Mouse (Mus musculus) naive thymus-derived CD4-positive, alpha-beta T cell, adult 2 months (primary cell): ENCODE measurements around the gene Acy3.
"Not testable (repeated sequence)": the region's sequence is repeated elsewhere in the genome, so short reads cannot be mapped to it uniquely, and the experiment has no call there.

Experiments
- DNase-seq: peaks from one replicate; pipeline ENCODE4 v3.0.0-alpha.2; 2011; ENCODE audit warnings: low read depth

The Acy3 gene

DNA sequence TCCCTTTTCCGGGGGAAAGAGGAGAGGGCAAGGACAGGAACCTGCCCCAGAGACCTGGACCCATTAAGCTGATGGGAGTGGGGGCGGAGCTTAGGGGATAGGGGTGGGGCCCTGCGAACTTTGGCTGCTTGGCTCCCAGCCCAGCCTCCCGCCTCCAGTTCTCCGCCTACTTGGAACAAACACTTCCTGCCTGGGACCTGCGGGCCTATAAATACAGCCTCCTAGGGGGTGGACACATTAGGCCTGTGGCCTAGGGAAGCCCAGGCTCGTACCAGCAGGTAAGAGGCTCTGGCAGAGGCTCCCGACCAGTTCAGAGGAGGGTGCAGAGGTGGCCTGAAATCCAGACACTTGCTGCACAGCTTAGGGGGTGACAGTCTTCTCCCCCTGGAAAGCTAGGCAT lies at the start of gene Acy3:
Gene Acy3, plus strand, starts transcription at position 237 of the 400 bp plus-strand sequence.
- DNase-seq: no peak

- DNase-seq: no peak
Measured at GRCm38 (mm10) chr19:3942315-3942714, 44.1 kb upstream of the Acy3 start.

DNA sequence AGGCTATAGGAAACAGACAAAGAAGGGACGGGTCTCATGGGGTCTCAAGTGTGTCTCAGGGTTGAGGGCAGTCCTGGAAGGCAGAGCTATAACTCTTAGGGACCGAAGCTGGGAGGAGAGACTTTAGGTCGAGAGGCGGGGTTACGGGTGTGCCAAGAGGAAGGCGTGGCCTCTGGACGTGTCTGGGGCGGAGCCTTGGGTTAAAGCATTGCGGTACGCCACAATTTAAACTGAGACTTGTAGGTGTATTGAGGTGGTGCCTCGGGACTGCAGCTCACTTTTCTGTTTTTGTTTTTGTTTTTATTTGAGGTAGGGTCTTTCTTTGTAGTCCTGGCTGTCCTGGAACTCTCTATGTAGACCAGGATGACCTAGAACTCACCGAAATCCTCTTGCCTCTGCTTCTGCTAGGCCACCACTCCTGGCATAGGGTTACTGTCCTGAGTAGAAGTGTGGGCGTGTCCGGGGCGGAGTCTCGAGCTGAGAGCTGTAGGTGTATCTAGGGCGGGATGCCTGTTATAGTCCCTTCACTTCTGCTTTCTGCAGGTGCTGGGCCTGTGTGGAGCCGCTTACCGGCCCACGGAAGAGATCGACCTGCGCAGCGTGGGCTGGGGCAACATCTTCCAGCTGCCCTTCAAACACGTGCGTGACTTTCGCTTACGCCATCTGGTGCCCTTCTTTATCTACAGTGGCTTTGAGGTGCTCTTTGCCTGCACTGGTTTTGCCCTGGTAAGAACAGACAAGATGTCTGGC lies 43.2 kb upstream of the Acy3 start:
- peak; percentile 78 for DNase-seq

GRCm38 (mm10) chr19:3945872-3946564 lies 40.4 kb upstream of the Acy3 start:
- peak; percentile 74 for DNase-seq

GRCm38 (mm10) chr19:3946715-3947114 lies 39.7 kb upstream of the Acy3 start:
- DNase-seq: peak; percentile 80

- DNase-seq: no peak
Measured at GRCm38 (mm10) chr19:3947813-3948212, 38.6 kb upstream of the Acy3 start.

- no peak for DNase-seq
Measured at GRCm38 (mm10) chr19:3948546-3948945, 37.8 kb upstream of the Acy3 start.

DNA sequence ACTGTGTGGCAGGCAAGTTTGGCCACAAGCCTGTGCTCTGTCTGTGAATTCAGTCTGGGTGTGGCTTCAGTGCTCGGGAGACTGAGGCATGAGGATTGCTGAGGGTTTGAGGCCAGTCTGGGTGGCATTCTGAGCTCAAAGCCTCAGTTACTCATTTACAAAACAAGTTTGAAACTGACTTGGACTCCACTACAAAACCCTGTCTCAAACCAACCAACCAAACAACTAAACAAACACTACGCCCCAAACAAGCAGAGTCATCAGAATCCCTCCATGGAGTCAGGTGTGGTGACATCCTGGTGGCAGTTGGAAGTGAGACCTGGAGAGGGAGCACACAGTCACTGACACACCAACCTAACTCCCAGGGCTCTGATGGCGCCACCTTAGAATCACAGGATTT lies 36.0 kb upstream of the Acy3 start:
- DNase-seq: no peak

- no peak for DNase-seq
Measured at GRCm38 (mm10) chr19:3951461-3951860, 34.9 kb upstream of the Acy3 start.

DNA sequence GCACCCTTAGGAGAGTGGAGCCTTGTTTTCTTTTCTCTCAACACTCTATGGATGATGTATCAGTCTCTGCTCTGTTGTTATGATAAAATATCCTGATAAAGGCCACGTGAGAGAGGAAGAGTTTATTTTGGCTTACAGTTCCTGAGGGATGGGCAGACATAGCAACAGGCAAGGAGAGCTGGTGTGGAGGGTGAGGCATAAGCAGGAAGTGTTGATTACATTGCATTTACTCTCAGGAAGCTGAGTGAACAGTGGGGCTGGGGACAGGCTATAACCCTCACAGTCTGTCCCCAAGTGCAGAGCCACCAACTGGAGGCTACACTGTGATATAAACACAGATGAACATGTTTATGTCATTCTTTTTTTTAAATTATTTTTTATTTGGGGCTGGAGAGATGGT lies 34.3 kb upstream of the Acy3 start:
- no peak for DNase-seq

DNA sequence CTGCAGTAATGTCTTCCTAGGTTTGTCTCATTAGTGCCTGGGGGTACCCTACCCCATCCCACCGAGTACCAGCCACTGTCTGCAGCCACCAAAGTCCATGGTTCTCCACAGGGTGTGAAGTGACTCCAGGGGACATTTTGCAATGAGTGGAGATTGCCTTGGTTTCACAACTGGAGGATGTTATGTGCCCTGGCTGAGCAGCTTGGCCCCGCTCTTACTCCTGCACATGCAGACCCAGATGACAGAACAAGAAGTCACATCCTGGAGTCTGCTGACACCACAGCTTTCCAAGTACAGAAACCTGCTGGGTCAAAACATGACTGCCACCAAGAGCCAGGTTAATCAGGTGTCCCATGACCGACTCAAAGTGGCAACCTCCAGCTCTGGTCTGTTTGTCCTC lies 31.3 kb upstream of the Acy3 start:
- no peak for DNase-seq

GRCm38 (mm10) chr19:3955804-3956203 lies 30.6 kb upstream of the Acy3 start:
- DNase-seq: no peak

DNA sequence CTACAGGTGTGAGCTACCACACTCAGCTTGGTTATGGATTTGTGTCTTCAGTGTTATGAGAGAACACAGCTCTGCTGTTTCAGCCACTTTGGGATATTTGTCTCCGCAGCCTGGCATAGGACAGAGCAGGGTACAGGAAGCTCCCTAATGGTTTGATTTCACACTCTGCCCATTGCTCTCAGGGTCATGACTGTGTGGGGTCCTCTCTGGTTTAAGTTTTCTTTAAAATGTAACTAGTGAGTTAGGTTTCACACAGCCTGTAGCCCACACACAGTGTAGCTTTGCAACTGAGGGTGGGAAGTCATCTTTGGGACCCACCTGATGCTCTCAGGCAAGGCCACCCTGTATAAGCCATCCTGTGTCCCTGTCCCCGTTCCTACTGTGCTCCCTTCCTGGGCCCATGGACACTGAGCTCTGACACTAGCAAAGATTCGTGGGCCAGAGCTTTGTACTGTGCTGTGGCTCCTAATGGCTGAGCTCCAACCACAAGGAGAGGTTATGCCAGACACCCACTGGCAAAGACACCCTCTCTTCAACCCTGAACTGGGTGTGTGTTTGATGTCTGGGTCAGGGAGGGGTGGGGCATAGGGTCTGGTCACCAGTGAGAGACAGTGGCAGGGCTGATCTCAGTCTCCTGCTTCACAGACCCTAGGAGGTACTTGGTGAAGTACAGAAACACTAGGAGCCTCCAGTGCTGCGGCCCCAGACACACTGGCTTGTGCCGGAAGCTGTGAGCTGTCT lies 28.9 kb upstream of the Acy3 start:
- not testable (repeated sequence) for DNase-seq

GRCm38 (mm10) chr19:3958470-3958869 lies 27.9 kb upstream of the Acy3 start, which contains the start of gene Aldh3b3:
Gene Aldh3b3 (plus strand): TSS chr19:3958645.
- no peak for DNase-seq

GRCm38 (mm10) chr19:3959030-3959429 lies 27.3 kb upstream of the Acy3 start:
- no peak for DNase-seq

DNA sequence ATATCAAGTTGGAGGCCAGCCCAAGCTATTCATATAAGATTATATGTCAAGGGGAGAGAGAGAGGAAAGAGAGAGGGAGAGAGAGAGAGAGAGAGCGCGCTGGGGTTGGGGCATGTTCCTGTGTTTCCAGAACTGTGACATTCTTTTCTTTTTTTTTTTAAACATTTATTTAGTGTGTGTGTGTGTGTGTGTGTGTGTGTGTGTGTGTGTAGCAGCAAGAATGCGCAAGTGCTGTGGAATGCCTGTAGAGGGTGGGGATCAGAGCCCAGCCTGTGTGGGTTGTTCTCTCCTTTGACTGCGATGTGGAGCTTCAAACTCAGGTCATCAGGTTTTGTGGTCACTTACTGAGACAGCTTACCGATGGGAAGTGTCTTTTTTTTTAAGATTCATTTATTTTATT lies 26.2 kb upstream of the Acy3 start:
- DNase-seq: no peak

- DNase-seq: not testable (repeated sequence)
Measured at GRCm38 (mm10) chr19:3961805-3962204, 24.6 kb upstream of the Acy3 start.

DNA sequence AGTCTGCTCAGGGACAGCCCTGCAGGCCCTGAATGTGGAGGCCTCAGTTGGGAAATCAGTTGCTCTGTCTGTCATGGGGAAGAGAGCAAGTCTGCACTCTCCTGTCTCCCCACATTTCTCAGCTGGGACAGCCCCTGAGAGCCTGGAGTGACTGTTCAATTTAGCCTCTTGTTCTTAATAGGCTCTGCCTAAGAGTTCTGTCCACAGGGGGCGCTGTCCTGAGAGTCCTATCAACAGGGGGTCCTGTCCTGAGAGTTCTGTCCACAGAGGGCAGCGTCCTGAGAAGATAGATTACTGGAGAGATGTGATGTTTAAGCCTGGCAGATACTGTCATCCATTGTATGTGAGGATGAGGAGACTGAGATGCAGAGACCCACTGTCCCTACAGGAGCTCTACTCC lies 23.9 kb upstream of the Acy3 start:
- peak; percentile 31 for DNase-seq

- DNase-seq: no peak
Measured at GRCm38 (mm10) chr19:3964030-3964429, 22.3 kb upstream of the Acy3 start.

GRCm38 (mm10) chr19:3966330-3967075 lies 19.9 kb upstream of the Acy3 start:
- no peak for DNase-seq

DNA sequence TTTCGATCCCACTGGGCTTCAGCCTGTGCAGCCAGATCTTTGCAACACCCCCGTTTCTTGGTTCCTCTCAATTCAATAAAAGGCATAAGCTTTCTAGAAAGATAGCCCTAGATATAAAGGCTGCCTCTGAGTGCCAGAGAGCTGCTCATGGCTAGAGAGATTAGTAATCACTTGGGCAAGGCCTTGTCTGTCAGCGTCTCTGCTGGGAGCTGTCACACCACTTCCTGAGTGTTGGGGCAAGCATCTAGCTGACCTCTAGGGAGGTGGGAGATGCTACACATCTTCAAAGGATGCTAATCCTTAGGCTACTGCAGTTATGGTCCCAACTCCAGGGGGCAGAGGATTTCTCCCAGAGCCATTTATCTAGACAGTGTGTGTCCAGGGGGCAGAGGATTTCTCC lies 19.1 kb upstream of the Acy3 start:
- DNase-seq: no peak

GRCm38 (mm10) chr19:3972229-3972628 lies 14.1 kb upstream of the Acy3 start, which contains the start of gene Aldh3b2:
Gene Aldh3b2 (plus strand): TSS chr19:3972328.
- no peak for DNase-seq
